Mouse (Mus musculus): ENCODE results near the gene Phb2.

- TF ChIP-seq POLR2A (IDR thresholded peaks at IDR 0.05; ENCODE audit: extremely low read depth, insufficient read depth, low read length), result no peak
- peak; percentile 19; the same call in 1 of the 2 replicates for TF ChIP-seq CTCF (IDR thresholded peaks at IDR 0.05; ENCODE audit: low read depth, low read length)
Measured at GRCm38 (mm10) chr6:124701338-124701737, 10.8 kb upstream of the Phb2 start.

Measured in liver, adult 2 months (tissue).